Mouse (Mus musculus) embryonic fibroblast, embryonic 13.5 days (primary cell): ENCODE measurements around the gene Rundc3a.

ENCODE experiments used
- CTCF ChIP-seq: IDR thresholded peaks from 2 replicates; pipeline ENCODE4 v1.5.1; 2011; ENCODE audit warnings: mild to moderate bottlenecking, control low read depth, low read length, moderate library complexity, borderline replicate concordance; ENCODE audit not compliant: insufficient read depth
- POLR2A ChIP-seq: IDR thresholded peaks from 2 replicates; pipeline ENCODE4 v1.6.1; 2011; ENCODE audit warnings: low read depth, mild to moderate bottlenecking, control low read depth, low read length, moderate library complexity

GRCm38 (mm10) chr11:102347683-102348082 lies 45.5 kb upstream of the Rundc3a start:
- TF ChIP-seq CTCF (no peak), POLR2A (no peak)
